Mouse (Mus musculus) erythroblast, adult 5-6 weeks (primary cell): Measurements from ENCODE around the gene Cops7a. TPM values are rescaled to one million over a fixed set of nuclear protein-coding genes. Genes with fewer than 3 reads are reported as not detected.

Experiments
- total RNA-seq, 2 experiments: library from RNA; stranded (forward) in 1 of 2; stranded (reverse) in 1 of 2; fragments of 150-400 nt in 1 of 2; fragments of 200-764, 138-1000 nt in 1 of 2; gene quantifications; 2 replicates each; pipeline versions ENCODE4 v1.2.3 to v1.2.4; 2015 to 2017; ENCODE audit warnings: low replicate concordance in 2 of 2

Gene Cops7a
- total RNA-seq, 2 experiments from 2014 or later: 5.6 to 16.5 TPM

Other genes starting within 250 kb of the Cops7a start
- 57.8 and 60.2 TPM in 2 replicates for gene Ptpn6, start 226.8 kb downstream of the Cops7a start, total RNA-seq (2015; ENCODE audit: low replicate concordance)
- gene Ptpn6, start 226.8 kb downstream of the Cops7a start, total RNA-seq (2017; ENCODE audit: low replicate concordance): 142 and 156 TPM in 2 replicates
- 33.6 and 64.9 TPM in 2 replicates for gene Grcc10, start 224.2 kb downstream of the Cops7a start, total RNA-seq (2015; ENCODE audit: low replicate concordance)
- gene Grcc10, start 224.2 kb downstream of the Cops7a start, total RNA-seq (2017; ENCODE audit: low replicate concordance): 7.5 and 16.9 TPM in 2 replicates
- gene Gm45234, start 209.5 kb downstream of the Cops7a start, total RNA-seq (2015; ENCODE audit: low replicate concordance): not detected in 2 replicates
- gene Gm45234, start 209.5 kb downstream of the Cops7a start, total RNA-seq (2017; ENCODE audit: low replicate concordance): 0.56 TPM in 1 of 2 replicates, not detected in the other
- gene Atn1, start 209.0 kb downstream of the Cops7a start, total RNA-seq (2015; ENCODE audit: low replicate concordance): 10.0 and 11.7 TPM in 2 replicates
- gene Atn1, start 209.0 kb downstream of the Cops7a start, total RNA-seq (2017; ENCODE audit: low replicate concordance): 0.94 and 2.0 TPM in 2 replicates
- not detected in 2 replicates for gene Eno2, start 195.9 kb downstream of the Cops7a start, total RNA-seq (2015; ENCODE audit: low replicate concordance)
- not detected in 2 replicates for gene Eno2, start 195.9 kb downstream of the Cops7a start, total RNA-seq (2017; ENCODE audit: low replicate concordance)
- not detected in 2 replicates for gene Lrrc23, start 185.8 kb downstream of the Cops7a start, total RNA-seq (2015; ENCODE audit: low replicate concordance)
- gene Lrrc23, start 185.8 kb downstream of the Cops7a start, total RNA-seq (2017; ENCODE audit: low replicate concordance): not detected in 2 replicates
- 0.58 TPM in 1 of 2 replicates, not detected in the other for gene Spsb2, start 156.9 kb downstream of the Cops7a start, total RNA-seq (2015; ENCODE audit: low replicate concordance)
- gene Spsb2, start 156.9 kb downstream of the Cops7a start, total RNA-seq (2017; ENCODE audit: low replicate concordance): 2.6 and 4.3 TPM in 2 replicates
- gene Tpi1, start 151.2 kb downstream of the Cops7a start, total RNA-seq (2015; ENCODE audit: low replicate concordance): 37.3 and 44.3 TPM in 2 replicates
- 30.0 and 31.0 TPM in 2 replicates for gene Tpi1, start 151.2 kb downstream of the Cops7a start, total RNA-seq (2017; ENCODE audit: low replicate concordance)
- gene Usp5, start 136.1 kb downstream of the Cops7a start, total RNA-seq (2015; ENCODE audit: low replicate concordance): 10.0 and 34.6 TPM in 2 replicates
- 22.0 and 29.6 TPM in 2 replicates for gene Usp5, start 136.1 kb downstream of the Cops7a start, total RNA-seq (2017; ENCODE audit: low replicate concordance)
- 65.8 and 68.0 TPM in 2 replicates for gene Cdca3, start 136.0 kb downstream of the Cops7a start, total RNA-seq (2015; ENCODE audit: low replicate concordance)
- gene Cdca3, start 136.0 kb downstream of the Cops7a start, total RNA-seq (2017; ENCODE audit: low replicate concordance): 58.5 and 73.8 TPM in 2 replicates
- not detected in 2 replicates for gene Gnb3, start 125.3 kb downstream of the Cops7a start, total RNA-seq (2015; ENCODE audit: low replicate concordance)
- gene Gnb3, start 125.3 kb downstream of the Cops7a start, total RNA-seq (2017; ENCODE audit: low replicate concordance): not detected in 2 replicates
- not detected in 2 replicates for gene P3h3, start 107.8 kb downstream of the Cops7a start, total RNA-seq (2015; ENCODE audit: low replicate concordance)
- gene P3h3, start 107.8 kb downstream of the Cops7a start, total RNA-seq (2017; ENCODE audit: low replicate concordance): 1.1 and 1.2 TPM in 2 replicates
- not detected in 2 replicates for gene Gpr162, start 101.6 kb downstream of the Cops7a start, total RNA-seq (2015; ENCODE audit: low replicate concordance)
- not detected in 2 replicates for gene Gpr162, start 101.6 kb downstream of the Cops7a start, total RNA-seq (2017; ENCODE audit: low replicate concordance)
- gene Cd4, start 77.3 kb downstream of the Cops7a start, total RNA-seq (2015; ENCODE audit: low replicate concordance): 6.3 and 6.9 TPM in 2 replicates
- 0.70 and 0.94 TPM in 2 replicates for gene Cd4, start 77.3 kb downstream of the Cops7a start, total RNA-seq (2017; ENCODE audit: low replicate concordance)
- 1.0 and 2.7 TPM in 2 replicates for gene Lag3, start 53.8 kb downstream of the Cops7a start, total RNA-seq (2015; ENCODE audit: low replicate concordance)
- 0.51 TPM in 1 of 2 replicates, not detected in the other for gene Lag3, start 53.8 kb downstream of the Cops7a start, total RNA-seq (2017; ENCODE audit: low replicate concordance)
- gene Ptms, start 45.4 kb downstream of the Cops7a start, total RNA-seq (2015; ENCODE audit: low replicate concordance): 26.1 and 31.3 TPM in 2 replicates
- 12.0 and 21.8 TPM in 2 replicates for gene Ptms, start 45.4 kb downstream of the Cops7a start, total RNA-seq (2017; ENCODE audit: low replicate concordance)
- 11.7 and 13.4 TPM in 2 replicates for gene Mlf2, start 34.2 kb downstream of the Cops7a start, total RNA-seq (2015; ENCODE audit: low replicate concordance)
- 14.1 and 20.7 TPM in 2 replicates for gene Mlf2, start 34.2 kb downstream of the Cops7a start, total RNA-seq (2017; ENCODE audit: low replicate concordance)
- gene Pianp, start 31.2 kb upstream of the Cops7a start, total RNA-seq (2015; ENCODE audit: low replicate concordance): not detected in 2 replicates
- not detected in 2 replicates for gene Pianp, start 31.2 kb upstream of the Cops7a start, total RNA-seq (2017; ENCODE audit: low replicate concordance)
- gene Zfp384, start 43.6 kb upstream of the Cops7a start, total RNA-seq (2015; ENCODE audit: low replicate concordance): 20.8 and 25.9 TPM in 2 replicates
- gene Zfp384, start 43.6 kb upstream of the Cops7a start, total RNA-seq (2017; ENCODE audit: low replicate concordance): 9.8 and 12.3 TPM in 2 replicates
- gene Ing4, start 74.2 kb upstream of the Cops7a start, total RNA-seq (2015; ENCODE audit: low replicate concordance): 7.1 and 7.9 TPM in 2 replicates
- 27.7 and 35.7 TPM in 2 replicates for gene Ing4, start 74.2 kb upstream of the Cops7a start, total RNA-seq (2017; ENCODE audit: low replicate concordance)
- 3.3 TPM in 1 of 2 replicates, not detected in the other for gene Acrbp, start 84.2 kb upstream of the Cops7a start, total RNA-seq (2015; ENCODE audit: low replicate concordance)
- gene Acrbp, start 84.2 kb upstream of the Cops7a start, total RNA-seq (2017; ENCODE audit: low replicate concordance): 7.0 and 11.6 TPM in 2 replicates
- gene Lpar5, start 102.4 kb upstream of the Cops7a start, total RNA-seq (2015; ENCODE audit: low replicate concordance): 3.1 TPM in 1 of 2 replicates, not detected in the other
- gene Lpar5, start 102.4 kb upstream of the Cops7a start, total RNA-seq (2017; ENCODE audit: low replicate concordance): 0.60 TPM in 1 of 2 replicates, not detected in the other
- 31.8 and 50.0 TPM in 2 replicates for gene Chd4, start 130.4 kb upstream of the Cops7a start, total RNA-seq (2015; ENCODE audit: low replicate concordance)
- gene Chd4, start 130.4 kb upstream of the Cops7a start, total RNA-seq (2017; ENCODE audit: low replicate concordance): 70.6 and 102 TPM in 2 replicates
- gene Nop2, start 166.4 kb upstream of the Cops7a start, total RNA-seq (2015; ENCODE audit: low replicate concordance): 4.8 and 6.7 TPM in 2 replicates
- 10.5 and 11.8 TPM in 2 replicates for gene Nop2, start 166.4 kb upstream of the Cops7a start, total RNA-seq (2017; ENCODE audit: low replicate concordance)
- gene Iffo1, start 179.7 kb upstream of the Cops7a start, total RNA-seq (2015; ENCODE audit: low replicate concordance): 3.1 and 6.9 TPM in 2 replicates
- gene Iffo1, start 179.7 kb upstream of the Cops7a start, total RNA-seq (2017; ENCODE audit: low replicate concordance): 2.2 and 10.9 TPM in 2 replicates
- 912 and 913 TPM in 2 replicates for gene Gapdh, start 200.9 kb upstream of the Cops7a start, total RNA-seq (2015; ENCODE audit: low replicate concordance)
- 174 and 278 TPM in 2 replicates for gene Gapdh, start 200.9 kb upstream of the Cops7a start, total RNA-seq (2017; ENCODE audit: low replicate concordance)
- 139 and 148 TPM in 2 replicates for gene Ncapd2, start 226.2 kb upstream of the Cops7a start, total RNA-seq (2015; ENCODE audit: low replicate concordance)
- 137 and 246 TPM in 2 replicates for gene Ncapd2, start 226.2 kb upstream of the Cops7a start, total RNA-seq (2017; ENCODE audit: low replicate concordance)
- 40.1 and 54.4 TPM in 2 replicates for gene Mrpl51, start 226.3 kb upstream of the Cops7a start, total RNA-seq (2015; ENCODE audit: low replicate concordance)
- 16.4 and 29.8 TPM in 2 replicates for gene Mrpl51, start 226.3 kb upstream of the Cops7a start, total RNA-seq (2017; ENCODE audit: low replicate concordance)